Mouse (Mus musculus) bone marrow, adult 2 months (tissue): ENCODE measurements around the gene Trim69. TPM values are rescaled to one million over a fixed set of nuclear protein-coding genes. Genes with fewer than 3 reads are reported as not detected.

Experiments
- H3K27ac ChIP-seq: fragments of 200-500 bp; 2 replicates; pipeline ENCODE4 v1.5.1; 2012; ENCODE audit warnings: low read depth, mild to moderate bottlenecking, control low read depth, inconsistent platforms, low read length; ENCODE audit not compliant: control insufficient read depth, poor library complexity, insufficient read depth
- H3K4me1 ChIP-seq: fragments of 200-500 bp; 2 replicates; pipeline ENCODE4 v1.6.1; 2011; ENCODE audit warnings: low read length; ENCODE audit not compliant: control insufficient read depth, insufficient read depth
- H3K4me3 ChIP-seq: fragments of 200-500 bp; replicated peaks from 2 replicates; pipeline ENCODE3; 2011; ENCODE audit warnings: mild to moderate bottlenecking, low read depth, low read length, control low read depth; ENCODE audit not compliant: control insufficient read depth
- CTCF ChIP-seq: fragments of 200-500 bp; IDR thresholded peaks from 2 replicates; pipeline ENCODE4 v1.5.1; 2011; ENCODE audit warnings: low read length, control low read depth; ENCODE audit not compliant: control insufficient read depth, insufficient read depth
- POLR2A ChIP-seq: fragments of 200-500 bp; IDR thresholded peaks from 2 replicates; pipeline ENCODE4 v1.6.1; 2011; ENCODE audit warnings: low read depth, mild to moderate bottlenecking, control low read depth, low read length, borderline replicate concordance; ENCODE audit not compliant: control insufficient read depth
- WGBS: fragments of 180-500 bp; shearing (Covaris S2); methylation state at CpG from one replicate; pipeline ENCODE4 v1.1.7; 2018; 5-methylcytosine and 5-hydroxymethylcytosine counted together
- polyA plus RNA-seq: library from polyadenylated mRNA; stranded (reverse); fragments of >200 nt; gene quantifications from 2 replicates; pipeline ENCODE4 v1.2.4, GENCODE M21; 2011; ENCODE audit warnings: low replicate concordance; ENCODE audit not compliant: missing spikeins, insufficient read depth, insufficient read length

Trim69 gene
- polyA plus RNA-seq, 1 experiment: not detected

- TF ChIP-seq POLR2A: no peak
- TF ChIP-seq CTCF: no peak
- Histone ChIP-seq H3K27ac (no peak overlapping the region), H3K4me1 (no peaks in the 10 kb centered on the region), H3K4me3 (no peak overlapping the region)
- WGBS: 68% methylated on average over 6 of the region's 6 CpGs
Measured at GRCm38 (mm10) chr2:122171292-122171691, 10.8 kb downstream of the Trim69 start.

- TF ChIP-seq POLR2A: no peak
- no peak for TF ChIP-seq CTCF
- WGBS: 83% methylated on average over 2 of the region's 2 CpGs
- no peak overlapping the region for H3K27ac ChIP-seq
- no peak overlapping the region for H3K4me3 ChIP-seq
- H3K4me1 ChIP-seq: no peaks in the 10 kb centered on the region
Measured at GRCm38 (mm10) chr2:122172188-122172587, 11.7 kb downstream of the Trim69 start.

DNA sequence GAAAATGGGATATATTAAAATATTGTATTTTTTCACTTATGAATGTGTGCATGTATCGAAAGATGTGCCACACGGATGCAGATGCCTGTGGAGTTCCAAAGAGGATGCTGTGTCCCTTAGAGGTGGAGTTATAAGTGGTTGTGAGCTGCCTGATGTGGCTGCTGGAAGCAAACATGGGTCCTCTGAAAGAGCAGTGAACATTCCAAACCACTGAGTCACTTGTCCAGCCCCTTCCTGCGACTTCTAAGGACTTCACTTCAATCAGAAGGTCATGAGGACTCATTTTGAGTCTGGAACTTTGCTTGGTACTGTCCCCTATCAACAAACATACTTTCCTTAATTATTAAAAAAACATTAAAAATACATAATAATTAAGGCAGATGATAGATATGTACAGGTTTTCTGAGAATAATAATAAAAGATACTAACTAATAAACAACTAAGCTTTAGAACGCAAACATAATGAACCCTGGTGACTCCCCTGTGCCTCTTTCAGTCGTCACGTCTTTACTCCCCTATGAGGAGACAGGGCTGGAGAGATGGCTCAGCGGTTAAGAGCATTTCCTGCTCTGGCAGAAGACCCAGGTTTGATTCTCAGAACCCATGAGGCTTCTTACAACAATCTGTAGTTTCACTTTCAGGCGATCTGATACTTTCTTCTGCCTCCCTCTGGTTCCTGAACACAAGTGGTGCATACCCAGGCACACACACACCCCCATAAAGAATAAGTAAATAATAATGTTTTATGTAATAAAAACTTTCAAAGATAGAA lies 19.7 kb downstream of the Trim69 start:
- TF ChIP-seq CTCF: no peak
- no peak for TF ChIP-seq POLR2A
- H3K4me1 ChIP-seq: no peaks in the 10 kb centered on the region
- no peak overlapping the region for H3K27ac ChIP-seq
- whole genome bisulfite sequencing: 51% methylated on average over 8 of the region's 8 CpGs
- H3K4me3 ChIP-seq: no peak overlapping the region

DNA sequence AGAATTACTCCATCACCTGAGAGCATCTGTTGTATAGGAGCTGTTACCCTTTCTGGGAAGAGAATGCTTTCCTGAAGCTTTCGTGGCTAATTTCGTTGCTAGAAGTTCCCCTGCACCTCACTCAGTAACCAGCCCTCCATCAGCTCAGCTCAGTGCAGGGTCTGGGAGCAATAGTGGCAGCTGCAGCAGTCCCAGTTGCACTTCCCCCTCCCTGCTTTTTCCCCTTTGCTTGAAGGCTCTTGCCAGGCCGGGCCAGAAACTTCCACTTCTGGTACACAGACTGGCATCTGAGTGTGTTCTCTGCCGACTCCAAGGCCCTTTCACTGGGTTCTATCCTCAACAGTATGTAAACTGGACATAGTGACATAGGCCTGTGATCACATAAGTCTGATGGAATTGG lies 24.6 kb downstream of the Trim69 start:
- WGBS: 49% methylated on average over 4 of the region's 4 CpGs
- no peak for TF ChIP-seq CTCF
- no peak for TF ChIP-seq POLR2A

DNA sequence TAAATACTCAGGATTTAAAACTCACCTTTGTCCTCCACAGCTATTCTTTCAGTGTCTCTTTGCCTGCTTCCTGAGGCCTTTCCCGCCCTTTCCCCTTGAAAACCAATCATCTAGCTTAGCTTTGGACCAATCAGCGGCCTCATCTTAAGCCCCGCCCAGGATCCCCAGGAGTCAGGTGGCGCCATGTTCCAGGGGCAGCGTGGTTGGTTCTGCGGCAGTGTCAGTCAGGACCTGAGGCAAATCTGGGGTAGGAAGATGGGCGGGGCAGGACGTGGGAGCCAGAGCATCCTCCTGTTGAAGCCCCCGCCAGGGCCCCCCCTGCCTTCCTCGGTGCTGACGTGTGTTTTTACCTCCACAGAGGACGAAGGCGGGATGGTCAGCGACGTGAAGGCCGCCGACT lies 25.6 kb downstream of the Trim69 start, which contains the start of the genes Patl2 and Terb2:
Patl2 (minus strand) TSS at position 84 of the 400 bp plus-strand sequence.
Terb2 (plus strand) TSS at position 167 of the 400 bp plus-strand sequence.
- no peaks in the 10 kb centered on the region for H3K4me1 ChIP-seq
- WGBS: 86% methylated on average over 17 of the region's 17 CpGs
- H3K4me3 ChIP-seq: no peak within 1 kb of the TSS
- no peak within 1 kb of the TSS for H3K27ac ChIP-seq
- TF ChIP-seq POLR2A (no peak), CTCF (no peak)

More for the DNA sequence above, 24.6 kb downstream of the Trim69 start:
- H3K4me3 ChIP-seq: no peak overlapping the region
- H3K27ac ChIP-seq: no peak overlapping the region
- H3K4me1 ChIP-seq: no peaks in the 10 kb centered on the region

DNA sequence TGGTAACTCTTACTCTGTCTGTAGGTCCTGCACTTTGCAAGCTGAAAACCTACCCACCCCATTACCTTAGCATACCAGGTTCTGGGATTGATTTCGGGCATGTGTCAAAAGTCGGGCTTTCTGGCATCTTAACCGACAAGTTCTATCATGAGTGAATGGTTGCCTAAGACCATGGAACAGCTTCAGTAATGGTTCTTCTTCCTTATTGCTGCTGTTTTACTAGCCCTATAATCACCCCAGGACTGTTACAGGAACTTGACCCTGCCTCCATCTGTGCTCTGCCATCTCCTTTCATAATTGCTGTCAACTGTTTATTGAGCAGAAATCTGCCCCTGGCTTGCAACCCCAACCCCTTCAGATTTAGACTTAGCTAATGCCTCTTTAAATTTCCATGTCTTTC lies 26.3 kb downstream of the Trim69 start:
- no peaks in the 10 kb centered on the region for H3K4me1 ChIP-seq
- H3K27ac ChIP-seq: no peak overlapping the region
- TF ChIP-seq POLR2A (no peak), CTCF (no peak)
- no peak overlapping the region for H3K4me3 ChIP-seq
- 74% methylated on average over 3 of the region's 3 CpGs for WGBS

GRCm38 (mm10) chr2:122191849-122192248 lies 31.3 kb downstream of the Trim69 start:
- Histone ChIP-seq H3K4me1 (no peaks in the 10 kb centered on the region), H3K27ac (no peak overlapping the region), H3K4me3 (no peak overlapping the region)
- 51% methylated on average over 3 of the region's 3 CpGs for WGBS
- no peak for TF ChIP-seq CTCF
- no peak for TF ChIP-seq POLR2A

- WGBS: 45% methylated on average over 1 of the region's 1 CpGs
Measured at GRCm38 (mm10) chr2:122194509-122194929, 34.0 kb downstream of the Trim69 start.

More at GRCm38 (mm10) chr2:122194509-122194929, 34.0 kb downstream of the Trim69 start:
- TF ChIP-seq CTCF: no peak
- TF ChIP-seq POLR2A: no peak
- Histone ChIP-seq H3K27ac (no peak overlapping the region), H3K4me3 (no peak overlapping the region), H3K4me1 (no peaks in the 10 kb centered on the region)
